Mouse (Mus musculus): Measurements from ENCODE around the gene Lrrc4b.

Lrrc4b gene

GRCm38 (mm10) chr7:44490281-44490680, 61.5 kb downstream of the Lrrc4b start:
- no peak for DNase-seq

DNA sequence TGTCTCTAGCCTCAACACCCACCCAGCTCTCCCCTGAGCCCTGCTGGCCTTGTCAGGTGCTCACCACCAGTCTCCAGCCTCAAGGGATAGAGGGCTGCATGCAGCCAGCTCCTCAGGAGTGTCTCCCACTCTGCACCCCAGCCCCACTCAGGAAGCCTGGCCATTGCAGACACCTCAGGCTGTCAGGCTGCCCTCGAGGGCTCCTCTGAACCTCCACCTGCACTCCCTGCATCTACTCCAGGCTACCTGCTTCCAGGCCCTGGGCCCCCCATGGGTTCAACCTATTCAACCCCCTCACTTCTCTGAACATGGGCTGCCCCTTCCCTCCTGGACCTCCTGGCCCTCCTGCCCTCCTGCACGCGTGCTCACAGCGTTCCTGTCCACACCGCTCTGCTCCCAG, 62.6 kb downstream of the Lrrc4b start:
- DNase-seq = no peak

DNA sequence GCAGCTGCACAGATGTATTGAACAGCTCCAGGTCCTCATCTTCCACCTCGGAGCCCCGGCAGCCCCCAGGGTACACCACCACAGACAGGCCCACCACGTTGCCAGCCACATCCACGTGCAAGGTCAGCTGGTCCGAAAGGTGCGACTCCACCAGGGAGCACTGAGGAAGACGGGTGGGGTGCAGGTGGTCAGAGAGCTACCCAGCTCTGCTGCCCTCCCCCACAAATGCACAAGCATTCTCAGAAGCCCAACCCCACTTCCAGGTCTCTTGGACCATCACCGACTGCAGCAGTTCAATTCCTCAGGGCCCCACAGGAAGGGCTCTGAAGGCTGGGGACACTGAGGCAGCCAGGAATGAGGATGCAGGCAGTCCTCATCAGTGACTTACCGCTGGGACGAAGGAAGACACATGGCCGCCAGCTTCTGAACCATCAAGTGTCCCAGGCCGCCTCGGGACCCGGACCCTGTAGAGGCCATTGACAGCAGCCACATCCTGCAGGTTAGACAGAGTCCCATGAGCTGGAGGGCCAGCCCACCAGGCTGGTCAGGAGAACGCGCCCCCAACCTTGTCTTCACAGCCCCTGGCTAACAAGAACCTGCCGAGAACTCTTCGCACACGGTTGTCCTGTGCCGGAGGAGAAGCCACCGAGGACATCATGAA, 63.5 kb downstream of the Lrrc4b start:
- DNase-seq = no peak

- DNase-seq = no peak
Observed at GRCm38 (mm10) chr7:44494681-44495080, 65.9 kb downstream of the Lrrc4b start.

- DNase-seq = no peak
Observed at GRCm38 (mm10) chr7:44495086-44495485, 66.3 kb downstream of the Lrrc4b start.

DNA sequence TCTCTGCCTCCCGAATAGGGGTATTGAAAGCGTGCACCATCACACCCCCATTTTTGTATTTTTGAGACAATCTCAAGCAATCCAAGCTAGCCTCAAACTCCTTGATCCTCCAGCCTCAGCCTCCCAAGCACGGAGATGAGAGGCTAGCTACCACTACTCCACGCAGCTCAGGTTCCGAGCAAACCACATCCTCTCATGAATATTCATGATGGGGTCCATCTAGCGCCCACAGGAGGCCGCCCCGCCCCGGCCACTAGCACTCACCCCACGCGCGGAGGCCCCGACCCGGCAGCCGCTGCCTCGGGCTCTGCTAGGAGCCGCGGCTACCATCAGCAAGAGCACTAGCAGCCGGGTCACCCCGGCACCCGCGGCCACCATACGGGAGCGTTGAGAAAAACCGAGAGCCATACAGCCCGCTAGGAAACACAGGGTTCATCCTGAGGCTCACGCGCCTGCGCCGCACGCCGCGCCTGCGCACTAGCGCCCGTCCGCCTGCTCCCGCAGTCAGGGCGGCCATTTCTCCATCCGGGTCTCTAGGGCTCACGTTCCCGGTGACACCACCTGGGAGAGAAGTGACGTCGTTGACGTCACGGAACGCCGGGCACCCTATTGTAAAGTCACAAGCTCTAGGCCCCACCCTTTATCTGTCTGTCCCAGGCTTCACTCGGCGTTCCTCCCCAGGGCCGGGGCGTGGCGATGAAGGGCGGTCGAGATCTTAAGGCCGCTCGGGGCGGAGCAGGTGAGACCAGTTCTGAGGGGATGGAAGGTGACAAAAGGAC, 67.4 kb downstream of the Lrrc4b start, which contains the start of the genes Emc10 and Fam71e1:
Emc10 (minus strand) TSS at position 538 of the 779 bp plus-strand sequence.
Fam71e1 (plus strand) TSS at position 590 of the 779 bp plus-strand sequence.
- peak; percentile 99 for DNase-seq

DNA sequence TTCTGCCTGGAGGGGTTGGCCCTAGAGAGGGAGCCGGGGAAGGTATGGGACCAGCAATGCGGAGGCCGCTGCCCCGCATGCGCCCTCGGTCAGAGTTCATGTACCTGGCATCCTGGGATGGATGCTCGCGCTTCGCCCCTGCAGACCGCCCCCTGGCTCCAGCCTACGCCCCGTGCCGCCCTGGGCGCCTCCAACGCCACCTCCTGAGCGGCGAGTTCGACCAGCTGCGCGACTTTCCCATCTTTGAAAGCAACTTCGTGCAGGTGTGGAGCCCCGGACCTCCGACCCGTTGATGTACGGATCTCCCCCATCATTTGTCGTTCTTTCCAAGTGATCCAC, 67.9 kb downstream of the Lrrc4b start:
- no peak for DNase-seq

DNA sequence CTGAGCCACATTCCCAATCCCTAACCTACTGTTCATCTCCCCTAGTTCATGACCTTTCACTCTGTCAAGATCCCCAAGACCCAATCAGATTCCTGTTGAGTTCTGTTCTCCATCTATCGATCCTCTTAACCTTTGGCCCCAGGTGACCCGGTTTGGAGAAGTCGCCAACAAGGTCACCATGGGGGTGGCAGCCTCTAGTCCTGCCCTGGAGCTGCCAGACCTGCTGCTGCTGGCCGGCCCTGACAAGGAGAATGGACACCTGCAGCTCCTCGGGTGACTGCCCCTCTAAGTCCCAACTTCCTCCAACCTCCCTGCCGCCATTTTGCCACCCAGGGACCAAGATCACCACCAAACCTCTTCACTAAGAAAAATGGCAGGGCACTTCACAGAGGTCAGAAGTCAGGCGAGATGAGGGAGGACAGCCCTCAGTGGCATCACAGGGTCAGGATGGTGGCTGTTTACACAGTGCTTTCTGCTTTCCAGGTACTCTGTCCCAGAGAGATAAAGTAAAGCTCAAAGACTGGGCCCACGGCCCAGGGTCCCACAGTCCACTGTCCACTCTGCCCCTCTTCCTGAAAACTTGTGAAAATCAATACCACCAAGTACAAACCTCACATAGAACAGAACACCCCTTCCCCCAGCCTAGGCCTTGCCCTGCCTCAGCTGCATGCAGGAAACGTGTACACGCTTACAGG, 68.7 kb downstream of the Lrrc4b start:
- no peak for DNase-seq

GRCm38 (mm10) chr7:44498922-44499321, 70.1 kb downstream of the Lrrc4b start:
- DNase-seq = no peak

DNA sequence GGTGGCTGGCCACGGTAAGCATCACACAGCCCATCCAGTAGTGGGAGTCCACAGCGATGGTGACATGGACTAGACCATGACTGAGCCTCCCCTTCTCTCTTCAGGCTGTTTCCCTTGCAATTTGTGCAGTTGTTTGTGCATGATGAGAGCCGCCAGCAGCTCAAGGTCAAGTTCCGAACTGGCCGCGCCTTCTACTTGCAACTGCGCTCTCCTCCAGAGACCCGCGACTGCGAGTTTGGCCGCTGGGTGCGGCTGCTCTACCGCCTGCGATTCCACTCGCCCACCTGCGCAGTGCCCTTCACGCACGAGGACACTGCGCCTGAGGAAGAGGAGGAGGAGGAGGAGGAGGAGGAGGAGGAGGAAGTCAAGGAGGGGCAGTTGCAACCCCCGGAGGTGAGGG, 71.2 kb downstream of the Lrrc4b start:
- no peak for DNase-seq

- peak; percentile 70 for DNase-seq
Observed at GRCm38 (mm10) chr7:44501563-44502115, 72.8 kb downstream of the Lrrc4b start.

- no peak for DNase-seq
Observed at GRCm38 (mm10) chr7:44507491-44507890, 78.7 kb downstream of the Lrrc4b start.

Measured in cerebellum, adult 11 months (tissue).